Mouse (Mus musculus) cerebellum, adult 8-10 months (tissue): ENCODE results near the gene Elmsan1.

ENCODE experiments used
- DNase-seq: peaks from one replicate; pipeline ENCODE4 v3.0.0; 2022

The Elmsan1 gene

GRCm38 (mm10) chr12:84174190-84174811 lies 44.4 kb downstream of the Elmsan1 start:
- DNase-seq, result no peak

- no peak for DNase-seq
These were observed 45.3 kb downstream of the Elmsan1 start for GRCm38 (mm10) chr12:84173309-84173915.

- peak; percentile 61 for DNase-seq
These were observed 45.8 kb downstream of the Elmsan1 start for GRCm38 (mm10) chr12:84172862-84173261.

DNA sequence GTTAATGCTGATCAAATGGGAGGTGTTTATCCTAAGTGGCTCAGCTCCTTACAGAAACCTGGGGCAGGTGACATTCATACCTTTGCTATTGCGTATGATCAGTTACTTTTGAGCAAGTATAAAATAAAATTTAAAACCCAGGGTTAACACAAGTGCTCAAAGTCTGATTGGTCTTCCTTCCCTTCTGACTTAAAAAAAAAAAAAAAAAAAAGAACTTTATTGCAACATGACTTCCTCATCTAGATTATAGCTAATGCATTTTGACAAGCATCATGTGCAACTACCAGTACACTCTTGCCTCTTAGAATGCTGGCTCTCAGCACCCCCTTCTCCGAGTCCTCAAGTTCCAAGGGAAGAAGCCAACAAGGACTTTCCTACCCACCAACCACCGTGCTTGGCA lies 46.5 kb downstream of the Elmsan1 start:
- no peak for DNase-seq

DNA sequence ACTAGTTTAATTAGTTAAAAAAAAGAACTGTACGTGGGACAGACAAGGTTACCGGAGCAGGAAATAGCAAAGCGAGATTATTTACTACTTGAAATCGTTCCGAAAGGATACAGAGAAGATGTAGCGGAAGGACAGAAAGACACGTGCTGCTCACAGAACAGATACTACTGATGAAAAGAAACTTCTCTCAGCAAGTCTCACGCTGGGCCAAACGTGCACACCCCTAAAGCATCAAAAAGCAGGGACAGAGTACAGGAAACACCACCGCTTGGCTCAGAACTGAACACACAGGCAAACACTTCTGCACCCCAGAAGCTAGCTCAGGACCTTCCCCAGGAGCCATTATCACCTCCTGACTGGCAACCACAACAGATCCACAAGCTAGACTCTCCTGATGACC lies 48.1 kb downstream of the Elmsan1 start:
- DNase-seq, result no peak

DNA sequence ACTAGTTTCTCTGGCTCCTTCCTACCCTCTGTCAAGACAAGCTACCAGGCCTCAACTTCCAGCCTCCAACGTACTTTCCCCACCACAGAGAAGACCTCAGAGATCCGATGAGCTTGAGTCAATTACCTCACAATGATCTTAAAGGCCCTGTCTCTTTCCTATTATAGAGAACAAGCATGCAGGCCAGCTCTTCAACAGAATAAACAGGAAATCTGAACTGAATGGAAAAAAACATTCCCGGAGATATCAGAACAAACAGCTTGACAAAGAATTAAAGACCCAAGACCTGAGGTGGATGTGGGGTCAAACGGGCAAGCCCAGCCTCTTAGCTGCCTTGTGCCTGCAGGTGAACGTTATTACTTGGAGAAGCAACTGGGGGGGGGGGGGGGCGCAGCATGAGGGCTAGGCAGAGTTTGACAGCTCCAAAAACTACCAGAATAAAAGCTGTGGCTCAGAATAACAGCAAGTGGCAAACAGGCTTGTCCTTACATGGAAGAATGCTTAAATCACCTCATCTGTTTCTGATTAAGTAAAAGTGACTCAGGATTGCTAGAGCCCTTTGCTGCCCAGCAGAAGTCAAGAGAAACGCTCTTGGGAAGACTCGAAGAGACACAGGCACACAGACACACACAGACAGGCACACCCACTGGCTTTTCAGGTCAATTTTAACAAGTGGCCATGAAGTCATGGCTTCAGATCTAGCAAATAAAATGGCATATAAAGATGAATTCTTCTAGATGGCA lies 52.9 kb downstream of the Elmsan1 start:
- no peak for DNase-seq

GRCm38 (mm10) chr12:84163586-84164110 lies 55.0 kb downstream of the Elmsan1 start:
- DNase-seq, result no peak

DNA sequence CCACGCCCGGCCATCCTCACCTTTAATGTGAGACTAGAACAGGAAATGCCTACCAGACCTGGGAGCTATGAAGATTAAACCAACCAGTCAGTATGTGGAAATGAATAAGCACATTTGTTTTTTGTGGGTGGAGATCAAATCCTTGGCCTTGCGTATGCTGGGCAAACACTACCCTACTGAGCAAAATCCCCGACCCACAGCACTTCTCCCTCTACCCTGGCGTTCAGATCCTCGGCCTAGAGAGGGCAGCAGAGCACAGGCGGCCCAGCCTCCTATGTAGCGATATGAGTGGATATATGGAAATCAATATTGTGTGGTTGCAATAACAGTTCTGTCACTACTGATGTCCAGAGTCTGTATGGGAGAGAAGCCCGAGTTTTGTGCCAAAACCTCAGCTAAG lies 55.5 kb downstream of the Elmsan1 start:
- no peak for DNase-seq

- no peak for DNase-seq
These were observed 56.9 kb downstream of the Elmsan1 start for GRCm38 (mm10) chr12:84161616-84162433.

DNA sequence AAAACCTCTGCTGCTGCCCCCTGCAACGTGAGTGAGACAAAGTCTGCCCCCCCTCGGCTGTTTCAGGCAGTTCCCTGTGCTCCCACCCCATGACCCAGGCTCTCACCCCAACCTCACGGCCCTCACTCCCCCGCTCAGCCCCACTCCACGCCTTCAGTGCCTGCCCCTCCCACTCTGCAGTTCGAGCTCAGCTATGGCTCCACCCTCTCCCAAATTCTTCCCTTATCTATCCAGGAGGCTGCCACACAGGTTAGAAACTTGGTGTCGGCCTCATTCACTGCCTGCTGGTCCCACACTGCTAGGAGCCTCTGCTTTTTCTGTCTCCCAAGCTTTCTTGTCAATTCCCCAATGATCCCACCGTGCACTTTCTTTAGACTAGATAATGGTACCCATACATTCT lies 57.6 kb downstream of the Elmsan1 start:
- DNase-seq, result no peak

- DNase-seq, result no peak
These were observed 58.2 kb downstream of the Elmsan1 start for GRCm38 (mm10) chr12:84160491-84160890.

DNA sequence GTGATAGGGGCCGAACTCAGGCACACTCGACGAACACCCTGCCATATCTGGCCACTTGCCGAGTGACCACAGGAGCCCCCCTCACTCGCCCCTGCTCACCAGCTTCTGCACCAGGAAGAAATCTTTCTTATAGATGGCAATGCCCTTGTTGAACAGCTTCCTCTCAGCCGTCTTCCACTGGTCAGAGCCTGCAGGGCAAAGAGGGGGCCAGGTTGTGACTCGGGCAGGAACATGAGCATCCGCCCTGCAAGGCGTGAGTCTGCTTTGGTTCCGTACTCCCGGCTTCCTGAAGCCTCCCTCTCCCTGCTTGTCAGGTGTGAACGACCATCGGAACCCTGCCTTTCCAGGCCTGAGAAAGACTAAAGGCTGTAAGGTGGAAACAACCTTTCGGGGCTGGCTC lies 60.5 kb downstream of the Elmsan1 start:
- DNase-seq, result no peak

GRCm38 (mm10) chr12:84156210-84156609 lies 62.5 kb downstream of the Elmsan1 start:
- DNase-seq, result no peak

DNA sequence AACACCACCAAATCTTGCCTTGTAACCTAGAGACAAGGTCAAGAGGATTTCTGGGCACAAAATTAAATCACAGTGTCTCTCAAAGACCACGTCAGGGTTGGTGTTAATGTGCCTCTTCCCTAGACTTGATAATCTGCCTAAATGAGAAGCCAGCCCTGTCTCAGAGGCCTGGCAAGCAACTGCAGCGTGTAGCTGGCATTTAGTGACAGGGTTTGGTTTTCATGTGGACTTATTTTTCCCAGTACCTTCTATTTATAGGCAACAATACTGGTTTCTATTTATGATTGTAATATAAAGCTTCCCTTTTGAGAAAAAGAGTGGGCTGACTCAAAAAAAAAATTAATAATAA lies 63.2 kb downstream of the Elmsan1 start:
- DNase-seq, result no peak

DNA sequence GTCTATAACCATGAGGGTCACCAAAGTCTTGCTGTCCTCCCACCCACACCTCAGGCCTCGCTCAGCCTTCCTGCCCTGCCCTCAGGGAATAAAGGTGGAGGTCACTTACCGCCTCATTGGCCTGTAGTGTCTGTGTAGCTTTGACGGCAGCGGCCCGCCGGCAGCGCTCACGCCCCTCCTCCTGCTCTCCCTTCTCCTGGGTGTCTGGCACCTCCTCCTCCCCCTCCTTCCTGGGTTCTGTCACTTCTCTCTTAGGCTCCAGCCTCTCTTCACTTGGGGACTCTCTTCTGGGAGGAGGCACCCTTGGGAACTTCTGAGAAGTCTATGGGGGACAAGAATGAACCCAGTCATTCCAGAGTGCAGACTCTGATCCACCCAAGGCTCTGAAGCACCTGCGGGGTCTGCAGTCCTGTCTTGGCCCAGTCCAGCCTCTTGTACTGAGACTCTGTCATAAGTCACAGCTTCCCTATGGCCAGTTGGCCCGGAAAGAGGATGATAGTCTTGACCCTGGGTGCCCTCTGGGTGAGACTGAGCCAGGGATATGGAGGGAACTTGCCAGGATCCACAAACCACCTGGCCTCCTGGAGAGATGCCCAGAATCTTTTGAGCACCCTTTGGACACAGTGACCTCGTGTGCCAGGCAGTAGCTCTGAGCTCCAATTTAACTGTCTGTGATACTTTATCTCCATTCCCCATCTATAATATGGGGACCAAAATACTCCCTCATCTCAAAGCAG lies 63.7 kb downstream of the Elmsan1 start:
- peak; percentile 93 for DNase-seq

DNA sequence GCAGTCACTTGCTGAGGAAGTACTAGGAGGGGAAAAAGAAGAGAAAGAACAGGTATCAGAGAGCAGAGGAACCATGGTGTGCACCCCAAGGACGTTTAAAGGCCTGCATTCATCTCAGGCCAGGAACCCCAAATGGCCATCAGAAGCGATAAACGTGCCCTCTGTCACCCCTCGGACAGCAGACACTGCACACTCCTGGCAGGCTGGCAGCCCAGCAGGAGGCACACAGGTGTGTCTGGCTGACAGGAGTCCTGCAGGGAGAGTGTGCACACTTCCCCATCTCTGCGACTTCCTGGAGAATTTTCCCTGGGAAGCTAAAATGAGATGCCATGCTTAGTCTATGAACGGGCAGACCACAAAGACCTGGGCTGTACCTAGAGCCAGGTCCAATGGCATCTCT lies 65.3 kb downstream of the Elmsan1 start:
- no peak for DNase-seq

GRCm38 (mm10) chr12:84152352-84153190 lies 66.1 kb downstream of the Elmsan1 start:
- DNase-seq, result no peak

GRCm38 (mm10) chr12:84151911-84152310 lies 66.8 kb downstream of the Elmsan1 start:
- DNase-seq, result no peak

- no peak for DNase-seq
These were observed 67.7 kb downstream of the Elmsan1 start for GRCm38 (mm10) chr12:84150976-84151375.

GRCm38 (mm10) chr12:84149971-84150370 lies 68.7 kb downstream of the Elmsan1 start:
- no peak for DNase-seq

GRCm38 (mm10) chr12:84148622-84149012 lies 70.1 kb downstream of the Elmsan1 start:
- DNase-seq, result no peak
